ENCODE assay signal across 7 mouse cellular contexts in genomic region chr2:63183563-63184545, GRCm38 (mm10). TPM values are rescaled to one million over a fixed set of nuclear protein-coding genes. Genes with fewer than 3 reads are reported as not detected.
A peak's percentile ranks its signal among the peaks of the same experiment; 100 is the strongest.
DNase-seq lines count a peak whose midpoint lies in the region; ATAC-seq and TF ChIP-seq lines count a peak whose summit lies in the region.

Kcnh7 (minus strand) TSS chr2:63184287.

- peak within 1 kb of the TSS; percentile 64 for H3K4me3 ChIP-seq in embryonic facial prominence, embryonic 10.5 days
- H3K4me3 ChIP-seq in hindbrain, postnatal 0 days (ENCODE audit: low read length) = peak within 1 kb of the TSS; percentile 54
- H3K4me3 ChIP-seq in liver, embryonic 11.5 days (ENCODE audit: low read depth, low read length) = peak within 1 kb of the TSS; percentile 40

- H3K9ac ChIP-seq in hindbrain, postnatal 0 days (replicated peaks; ENCODE audit: low read length) = peak within 1 kb of the TSS; percentile 61
- no peak within 1 kb of the TSS for H3K9ac ChIP-seq in liver, embryonic 11.5 days (ENCODE audit: low read depth, low read length)

- H3K36me3 ChIP-seq in embryonic facial prominence, embryonic 10.5 days (replicated peaks) = no peaks in the 10 kb centered on the region
- no peaks in the 10 kb centered on the region for H3K36me3 ChIP-seq in hindbrain, postnatal 0 days (ENCODE audit: insufficient read depth, low read length)
- H3K36me3 ChIP-seq in liver, embryonic 11.5 days (ENCODE audit: control insufficient read depth, insufficient read depth, low read length) = no peaks in the 10 kb centered on the region

- H3K9me3 ChIP-seq in embryonic facial prominence, embryonic 10.5 days = no peaks in the 10 kb centered on the region
- no peaks in the 10 kb centered on the region for H3K9me3 ChIP-seq in hindbrain, postnatal 0 days (ENCODE audit: low read length)
- no peaks in the 10 kb centered on the region for H3K9me3 ChIP-seq in liver, embryonic 11.5 days (ENCODE audit: control insufficient read depth, low read length)

- ATAC-seq in hindbrain, postnatal 0 days = peak; percentile 88
- peak; percentile 54; the same call in 1 of the 2 replicates for ATAC-seq in liver, embryonic 11.5 days (replicated peaks; ENCODE audit: low FRiP score)

- 2% methylated on average over 49 of the region's 49 CpGs for WGBS in embryonic facial prominence, embryonic 10.5 days
- under 1% methylated on average over 38 of the region's 49 CpGs for WGBS in hindbrain, postnatal 0 days
- WGBS in liver, embryonic 11.5 days = 3% methylated on average over 34 of the region's 49 CpGs

- H3K4me1 ChIP-seq in embryonic facial prominence, embryonic 10.5 days = peaks cover 14% of the 10 kb centered on the region
- H3K4me1 ChIP-seq in hindbrain, postnatal 0 days (ENCODE audit: insufficient read depth, low read length) = no peaks in the 10 kb centered on the region
- no peaks in the 10 kb centered on the region for H3K4me1 ChIP-seq in liver, embryonic 11.5 days (replicated peaks; ENCODE audit: control insufficient read depth, insufficient read depth, low read length)

- no peak for TF ChIP-seq CTCF in hindbrain, postnatal 0 days (IDR thresholded peaks at IDR 0.05; ENCODE audit: low read depth)

- peak; percentile 57 to 60 for DNase-seq in left cerebral cortex, adult 18-20 months (ENCODE audit: low spot score in 2 of 2)
- no peak for DNase-seq in left cerebral cortex, adult 11 months (ENCODE audit: low spot score)
- peak; percentile 38 for DNase-seq in embryonic facial prominence, embryonic 10.5 days (ENCODE audit: low spot score)
- DNase-seq in hindbrain, postnatal 0 days (ENCODE audit: low spot score) = peak; percentile 69
- peak; percentile 37 for DNase-seq in liver, embryonic 11.5 days (ENCODE audit: low spot score)
- DNase-seq in right cerebral cortex, postnatal 14 days = peak; percentile 34
- no peak for DNase-seq in urinary bladder, postnatal 36 days (ENCODE audit: low spot score in 2 of 2)

- H3K4me2 ChIP-seq in hindbrain, postnatal 0 days (ENCODE audit: low read depth, low read length) = peak within 1 kb of the TSS; percentile 78
- peak within 1 kb of the TSS; percentile 63 for H3K4me2 ChIP-seq in liver, embryonic 11.5 days

- no peak within 1 kb of the TSS; the same call in 1 of the 2 replicates for H3K27ac ChIP-seq in embryonic facial prominence, embryonic 10.5 days (replicated peaks)
- peak within 1 kb of the TSS; percentile 77 for H3K27ac ChIP-seq in hindbrain, postnatal 0 days
- no peak within 1 kb of the TSS for H3K27ac ChIP-seq in liver, embryonic 11.5 days (ENCODE audit: low read depth, low read length)

- H3K27me3 ChIP-seq in embryonic facial prominence, embryonic 10.5 days (replicated peaks; ENCODE audit: low read depth, poor library complexity, severe bottlenecking) = peaks cover 31% of the 10 kb centered on the region
- H3K27me3 ChIP-seq in hindbrain, postnatal 0 days (ENCODE audit: insufficient read depth, low read length) = no peaks in the 10 kb centered on the region
- H3K27me3 ChIP-seq in liver, embryonic 11.5 days (replicated peaks; ENCODE audit: control insufficient read depth, insufficient read depth, low read length) = peaks cover 17% of the 10 kb centered on the region

RNA-seq across cellular contexts. Expression of gene Kcnh7, which starts in this region (rescaled TPM):
- total RNA-seq in left cerebral cortex, adult 18-20 months (2021) = 10 to 100 TPM; 74.1 to 92.1 TPM
- 0.31 and 0.76 TPM in 2 replicates for polyA plus RNA-seq in embryonic facial prominence, embryonic 10.5 days (2016; fragmentation: Nextera tagmentation; extraction: Ambion mirVana)
- total RNA-seq in hindbrain, postnatal 0 days (2014; rRNA removed) = 8.8 and 11.4 TPM in 2 replicates
- polyA plus RNA-seq in hindbrain, postnatal 0 days (2015; fragmentation: Nextera tagmentation; extraction: Ambion mirVana) = 7.9 and 8.6 TPM in 2 replicates
- 0.16 and 0.35 TPM in 2 replicates for polyA plus RNA-seq in liver, embryonic 11.5 days (2014; fragmentation: Nextera tagmentation; extraction: Ambion mirVana)

Comparison
In these comparisons a context has a peak if more than half of its experiments do, and no peak if none do; other contexts are left out.
1. DNase-seq: peak in left cerebral cortex, adult 18-20 months (2 of 2), hindbrain, postnatal 0 days (single experiment) and right cerebral cortex, postnatal 14 days (single experiment); none in left cerebral cortex, adult 11 months (single experiment) and urinary bladder, postnatal 36 days (0 of 2).
2. Peak in DNase-seq and H3K4me3 ChIP-seq in embryonic facial prominence, embryonic 10.5 days; RNA of the gene not detected or under 1 TPM.
3. Peak in DNase-seq, ATAC-seq, H3K4me3 ChIP-seq and H3K4me2 ChIP-seq in liver, embryonic 11.5 days; RNA of the gene not detected or under 1 TPM.
4. Peak in every context shown above with its lines, with median percentiles within 50 percentile points of each other: H3K4me3 ChIP-seq.